Mouse (Mus musculus): ENCODE results near the gene Gm4303. TPM values are rescaled to one million over a fixed set of nuclear protein-coding genes. Genes with fewer than 3 reads are reported as not detected.
"Not testable (repeated sequence)": the region's sequence is repeated elsewhere in the genome, so short reads cannot be mapped to it uniquely, and the experiment has no call there.

Gm4303 gene
- total RNA-seq (2021) = not detected
- long read RNA-seq, experiment 1 = 0 reads
- long read RNA-seq, experiment 2 = 0 reads

DNA sequence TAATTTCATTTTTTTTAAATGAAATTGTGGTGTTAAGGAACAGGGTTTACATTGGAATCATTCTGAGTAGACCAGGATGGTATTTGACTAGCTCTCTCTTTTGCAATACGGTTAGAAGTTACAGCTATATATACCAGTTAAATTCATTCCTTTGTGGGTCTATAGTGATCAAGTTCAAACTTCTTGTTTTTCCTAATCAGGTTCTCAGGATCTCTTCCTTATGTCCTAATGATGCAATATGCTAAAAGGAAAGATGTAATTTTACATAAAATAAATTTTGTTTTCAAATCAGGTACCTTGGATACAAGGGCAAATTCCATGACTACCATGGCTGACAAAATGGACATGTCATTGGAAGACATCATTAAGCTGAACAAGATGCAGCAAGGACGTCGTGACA lies at the start of gene Gm4303:
Gene Gm4303 (plus strand): TSS at position 301 of the 400 bp plus-strand sequence.
- DNase-seq (ENCODE audit: low spot score in 2 of 2) = not testable (repeated sequence)

DNA sequence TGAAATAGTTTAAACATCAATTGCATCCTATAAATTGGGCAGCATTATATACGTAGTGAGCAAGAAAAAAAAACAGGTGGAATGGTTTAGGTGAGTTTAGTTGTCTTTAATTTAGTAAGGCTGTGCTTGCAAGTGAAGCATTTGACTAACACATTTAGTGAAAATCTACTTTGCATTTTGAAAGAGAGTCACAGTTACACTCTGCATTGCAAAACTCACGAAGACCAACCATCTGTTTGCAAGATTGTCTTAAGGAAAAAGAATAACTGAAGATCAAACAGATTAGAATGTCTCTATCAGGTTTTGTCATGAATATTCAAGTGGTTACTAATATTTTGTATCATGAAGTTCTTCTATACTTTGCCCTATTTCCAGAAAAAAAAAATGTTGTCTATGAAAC lies 49.7 kb upstream of the Gm4303 start:
- DNase-seq (ENCODE audit: low spot score in 2 of 2) = no peak

DNA sequence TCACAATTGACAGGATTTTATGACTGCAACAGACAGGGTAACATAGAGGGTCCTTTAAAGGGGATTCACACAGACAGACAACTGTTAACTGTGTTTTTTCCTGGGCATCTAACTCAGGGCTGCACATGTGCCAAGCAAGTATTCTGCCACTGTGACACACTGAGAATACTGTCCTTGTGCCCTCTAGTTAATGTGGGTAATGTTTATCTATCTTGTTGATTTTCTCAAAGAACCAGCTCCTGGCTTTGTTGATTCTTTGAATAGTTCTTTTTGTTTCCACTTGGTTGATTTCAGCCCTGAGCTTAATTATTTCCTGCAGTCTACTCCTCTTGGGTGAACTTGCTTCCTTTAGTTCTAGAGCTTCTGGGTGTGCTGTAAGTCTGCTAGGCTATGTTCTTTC lies 45.7 kb upstream of the Gm4303 start:
- not testable (repeated sequence) for DNase-seq (ENCODE audit: low spot score in 2 of 2)

DNA sequence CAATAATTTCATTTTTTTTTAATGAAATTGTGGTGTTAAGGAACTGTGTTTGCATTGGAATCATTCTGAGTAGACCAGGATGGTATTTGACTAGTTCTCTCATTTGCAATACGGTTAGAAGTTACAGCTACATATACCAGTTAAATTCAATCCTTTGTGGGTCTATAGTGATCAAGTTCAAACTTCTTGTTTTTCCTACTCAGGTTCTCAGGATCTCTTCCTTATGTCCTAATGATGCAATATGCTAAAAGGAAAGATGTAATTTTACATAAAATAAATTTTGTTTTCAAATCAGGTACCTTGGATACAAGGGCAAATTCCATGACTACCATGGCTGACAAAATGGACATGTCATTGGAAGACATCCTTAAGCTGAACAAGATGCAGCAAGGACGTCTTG lies 10.4 kb upstream of the Gm4303 start, which contains the start of gene Gm4301:
Gene Gm4301 (plus strand): TSS at position 301 of the 400 bp plus-strand sequence.
- DNase-seq (ENCODE audit: low spot score in 2 of 2) = not testable (repeated sequence)

DNA sequence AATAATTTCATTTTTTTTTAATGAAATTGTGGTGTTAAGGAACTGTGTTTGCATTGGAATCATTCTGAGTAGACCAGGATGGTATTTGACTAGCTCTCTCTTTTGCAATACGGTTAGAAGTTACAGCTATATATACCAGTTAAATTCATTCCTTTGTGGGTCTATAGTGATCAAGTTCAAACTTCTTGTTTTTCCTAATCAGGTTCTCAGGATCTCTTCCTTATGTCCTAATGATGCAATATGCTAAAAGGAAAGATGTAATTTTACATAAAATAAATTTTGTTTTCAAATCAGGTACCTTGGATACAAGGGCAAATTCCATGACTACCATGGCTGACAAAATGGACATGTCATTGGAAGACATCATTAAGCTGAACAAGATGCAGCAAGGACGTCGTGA lies 5.2 kb upstream of the Gm4303 start, which contains the start of gene Gm4302:
Gene Gm4302 (plus strand): TSS at position 301 of the 400 bp plus-strand sequence.
- not testable (repeated sequence) for DNase-seq (ENCODE audit: low spot score in 2 of 2)

DNA sequence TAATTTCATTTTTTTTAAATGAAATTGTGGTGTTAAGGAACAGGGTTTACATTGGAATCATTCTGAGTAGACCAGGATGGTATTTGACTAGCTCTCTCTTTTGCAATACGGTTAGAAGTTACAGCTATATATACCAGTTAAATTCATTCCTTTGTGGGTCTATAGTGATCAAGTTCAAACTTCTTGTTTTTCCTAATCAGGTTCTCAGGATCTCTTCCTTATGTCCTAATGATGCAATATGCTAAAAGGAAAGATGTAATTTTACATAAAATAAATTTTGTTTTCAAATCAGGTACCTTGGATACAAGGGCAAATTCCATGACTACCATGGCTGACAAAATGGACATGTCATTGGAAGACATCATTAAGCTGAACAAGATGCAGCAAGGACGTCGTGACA lies 5.0 kb downstream of the Gm4303 start, which contains the start of gene Gm4305:
Gene Gm4305 (plus strand): TSS at position 301 of the 400 bp plus-strand sequence.
- not testable (repeated sequence) for DNase-seq (ENCODE audit: low spot score in 2 of 2)

DNA sequence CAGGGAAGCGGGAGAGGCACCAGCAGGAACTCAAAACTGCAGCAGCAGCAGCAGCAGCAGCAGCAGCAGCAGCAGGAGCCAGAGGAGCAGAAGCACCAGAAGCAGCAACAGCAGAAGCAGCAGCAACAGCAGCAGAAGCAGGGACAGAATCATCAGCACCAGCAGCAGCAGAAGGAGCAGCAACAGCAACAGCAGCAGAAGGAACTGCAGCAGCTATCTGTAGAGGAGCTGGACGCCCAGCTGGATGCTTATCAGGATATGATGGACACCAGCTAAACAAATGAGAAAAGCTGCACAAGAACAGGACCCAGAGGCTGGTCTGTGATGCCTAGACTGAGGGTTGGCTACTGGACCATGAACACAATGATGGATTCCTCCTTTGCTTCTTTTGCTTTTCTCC lies 11.1 kb downstream of the Gm4303 start:
- peak; percentile 13 to 22 for DNase-seq (ENCODE audit: low spot score in 2 of 2)

DNA sequence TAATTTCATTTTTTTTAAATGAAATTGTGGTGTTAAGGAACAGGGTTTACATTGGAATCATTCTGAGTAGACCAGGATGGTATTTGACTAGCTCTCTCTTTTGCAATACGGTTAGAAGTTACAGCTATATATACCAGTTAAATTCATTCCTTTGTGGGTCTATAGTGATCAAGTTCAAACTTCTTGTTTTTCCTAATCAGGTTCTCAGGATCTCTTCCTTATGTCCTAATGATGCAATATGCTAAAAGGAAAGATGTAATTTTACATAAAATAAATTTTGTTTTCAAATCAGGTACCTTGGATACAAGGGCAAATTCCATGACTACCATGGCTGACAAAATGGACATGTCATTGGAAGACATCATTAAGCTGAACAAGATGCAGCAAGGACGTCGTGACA lies 15.3 kb downstream of the Gm4303 start, which contains the start of gene Gm4307:
Gene Gm4307 (plus strand): TSS at position 301 of the 400 bp plus-strand sequence.
- not testable (repeated sequence) for DNase-seq (ENCODE audit: low spot score in 2 of 2)

DNA sequence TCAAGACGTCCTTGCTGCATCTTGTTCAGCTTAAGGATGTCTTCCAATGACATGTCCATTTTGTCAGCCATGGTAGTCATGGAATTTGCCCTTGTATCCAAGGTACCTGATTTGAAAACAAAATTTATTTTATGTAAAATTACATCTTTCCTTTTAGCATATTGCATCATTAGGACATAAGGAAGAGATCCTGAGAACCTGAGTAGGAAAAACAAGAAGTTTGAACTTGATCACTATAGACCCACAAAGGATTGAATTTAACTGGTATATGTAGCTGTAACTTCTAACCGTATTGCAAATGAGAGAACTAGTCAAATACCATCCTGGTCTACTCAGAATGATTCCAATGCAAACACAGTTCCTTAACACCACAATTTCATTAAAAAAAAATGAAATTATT lies 36.7 kb downstream of the Gm4303 start, which contains the start of gene Gm4312:
Gene Gm4312 (minus strand): TSS at position 101 of the 400 bp plus-strand sequence.
- DNase-seq (ENCODE audit: low spot score in 2 of 2) = not testable (repeated sequence)

Other genes with a start within 250 kb of the Gm4303 start
- gene Gm4301, start 10.3 kb upstream of the Gm4303 start, total RNA-seq (2021) = not detected
- gene Gm4302, start 5.1 kb upstream of the Gm4303 start, total RNA-seq (2021) = not detected
- gene Gm4305, start 5.1 kb downstream of the Gm4303 start, total RNA-seq (2021) = not detected
- gene Gm4307, start 15.4 kb downstream of the Gm4303 start, total RNA-seq (2021) = not detected
- not detected for gene Gm4312, start 36.6 kb downstream of the Gm4303 start, total RNA-seq (2021)
- gene Tmtc3, start 141.4 kb downstream of the Gm4303 start, total RNA-seq (2021) = 10 to 100 TPM; 17.8 to 18.3 TPM
- gene Cep290, start 141.6 kb downstream of the Gm4303 start, total RNA-seq (2021) = 1 to 10 TPM; 6.0 to 6.6 TPM
- gene 4930430F08Rik, start 244.5 kb downstream of the Gm4303 start, total RNA-seq (2021) = 10 to 100 TPM in 1 of 2 experiments, 1 to 10 TPM in 1; 9.8 to 12.0 TPM
- not detected for gene 1700017N19Rik, start 244.5 kb downstream of the Gm4303 start, total RNA-seq (2021)

Data from adrenal gland, adult 18-20 months (tissue).